Mouse (Mus musculus) liver, embryonic 14.5 days (tissue): Measurements from ENCODE around the gene Lingo2.

ENCODE experiments used
- CTCF ChIP-seq: IDR thresholded peaks from 2 replicates; pipeline ENCODE4 v1.5.1; 2016; ENCODE audit warnings: antibody characterized with exemption, low read depth, control low read depth
- EP300 ChIP-seq: IDR thresholded peaks from 2 replicates; pipeline ENCODE4 v1.6.1; 2016; ENCODE audit warnings: antibody characterized with exemption, low read depth

DNA sequence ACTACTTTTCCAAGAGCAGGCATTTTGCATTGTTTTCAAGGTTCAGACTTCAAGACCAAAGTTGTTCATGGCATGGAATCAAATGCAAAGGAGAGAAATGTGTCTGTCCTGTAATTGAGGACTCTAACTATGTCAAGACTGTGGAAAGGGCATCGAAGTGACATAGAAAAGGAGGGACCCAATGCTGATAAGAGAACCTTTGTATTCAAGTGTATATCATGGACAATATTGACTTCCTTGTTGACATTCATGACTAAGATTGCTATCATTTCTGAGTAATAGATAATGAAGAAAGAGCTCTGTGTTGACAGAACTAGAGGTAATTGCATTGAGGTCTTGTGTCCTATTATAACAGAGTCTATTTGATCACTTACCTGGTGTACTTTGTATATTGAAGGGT is 390.6 kb downstream of the Lingo2 start:
- TF ChIP-seq EP300, result no peak
- no peak for TF ChIP-seq CTCF
